Mouse (Mus musculus): ENCODE measurements around the gene Calm5. TPM values are rescaled to one million over a fixed set of nuclear protein-coding genes. Genes with fewer than 3 reads are reported as not detected.

The Calm5 gene
- not detected in 2 replicates for polyA plus RNA-seq (2012; rRNA removed)

GRCm38 (mm10) chr13:3853648-3854333, at the start of gene Calm5:
TSS of gene Calm5 (plus strand) at chr13:3854173.

GRCm38 (mm10) chr13:3804186-3804585, 49.8 kb upstream of the Calm5 start, which contains the start of gene Calml3:
TSS of gene Calml3 (minus strand) at chr13:3804316.

GRCm38 (mm10) chr13:3837312-3837807, 16.6 kb upstream of the Calm5 start, which contains the start of gene Calm4:
TSS of gene Calm4 (plus strand) at chr13:3837757.

Other genes starting within 250 kb of the Calm5 start
- 20.7 and 40.3 TPM in 2 replicates for gene Fam208b, start 243.1 kb upstream of the Calm5 start, polyA plus RNA-seq (2012; rRNA removed)
- gene Asb13, start 220.1 kb upstream of the Calm5 start, polyA plus RNA-seq (2012; rRNA removed), result 14.7 and 16.9 TPM in 2 replicates
- gene Calml3, start 49.9 kb upstream of the Calm5 start, polyA plus RNA-seq (2012; rRNA removed), result 0.42 and 0.57 TPM in 2 replicates
- 0.06 TPM in 1 of 2 replicates, not detected in the other for gene Calm4, start 16.4 kb upstream of the Calm5 start, polyA plus RNA-seq (2012; rRNA removed)
- 23.6 and 44.8 TPM in 2 replicates for gene Net1, start 64.0 kb downstream of the Calm5 start, polyA plus RNA-seq (2012; rRNA removed)
- not detected in 2 replicates for gene Tubal3, start 64.1 kb downstream of the Calm5 start, polyA plus RNA-seq (2012; rRNA removed)
- gene Ucn3, start 91.2 kb downstream of the Calm5 start, polyA plus RNA-seq (2012; rRNA removed), result not detected in 2 replicates
- 0.10 and 0.31 TPM in 2 replicates for gene Akr1c14, start 194.8 kb downstream of the Calm5 start, polyA plus RNA-seq (2012; rRNA removed)